7 mouse cellular contexts compared by ENCODE assay signal in genomic region chr4:32249748-32250332, GRCm38 (mm10). TPM values are rescaled to one million over a fixed set of nuclear protein-coding genes. Genes with fewer than 3 reads are reported as not detected.
A peak's percentile ranks its signal among the peaks of the same experiment; 100 is the strongest.
DNase-seq lines count a peak whose midpoint lies in the region; ATAC-seq lines count a peak whose summit lies in the region.

No protein-coding gene starts in this region.

- 63% methylated on average over 15 of the region's 15 CpGs for WGBS in heart, embryonic 13.5 days
- 60% methylated on average over 15 of the region's 15 CpGs for WGBS in kidney, embryonic 16.5 days

- peak overlapping the region; percentile 54 for H3K4me3 ChIP-seq in brown adipose tissue, adult 24 weeks (ENCODE audit: insufficient read depth, low read depth, low read length)
- H3K4me3 ChIP-seq in heart, embryonic 13.5 days: peak overlapping the region; percentile 40
- peak overlapping the region; percentile 32 for H3K4me3 ChIP-seq in kidney, embryonic 16.5 days (ENCODE audit: low read length)

- H3K9ac ChIP-seq in heart, embryonic 13.5 days: peak overlapping the region; percentile 75
- H3K9ac ChIP-seq in kidney, embryonic 16.5 days (replicated peaks; ENCODE audit: low read length): peak overlapping the region; percentile 55

- peak; percentile 34; the same call in 1 of the 2 replicates for ATAC-seq in heart, embryonic 13.5 days (ENCODE audit: extremely low read depth, insufficient number of reproducible peaks, low FRiP score, low TSS enrichment)
- peak; percentile 62 for ATAC-seq in kidney, embryonic 16.5 days (ENCODE audit: low FRiP score, low TSS enrichment)

- DNase-seq in right cerebral cortex, postnatal 14 days: peak; percentile 28
- DNase-seq in right cerebral cortex, adult 2 months (ENCODE audit: low spot score in 2 of 2): no peak
- peak; percentile 42 to 49 for DNase-seq in lung, postnatal 4 days
- DNase-seq in splenic B cell, adult 2 months (ENCODE audit: low read depth, low spot score): peak; percentile 61

- H3K36me3 ChIP-seq in heart, embryonic 13.5 days: no peaks in the 10 kb centered on the region
- H3K36me3 ChIP-seq in kidney, embryonic 16.5 days (ENCODE audit: insufficient read depth, low read length): no peaks in the 10 kb centered on the region
- H3K36me3 ChIP-seq in splenic B cell, adult 2 months (ENCODE audit: control insufficient read depth, insufficient read depth, low read length, poor library complexity, severe bottlenecking): no peaks in the 10 kb centered on the region

- no peaks in the 10 kb centered on the region for H3K9me3 ChIP-seq in heart, embryonic 13.5 days
- no peaks in the 10 kb centered on the region for H3K9me3 ChIP-seq in kidney, embryonic 16.5 days (ENCODE audit: low read length)

- H3K27ac ChIP-seq in brown adipose tissue, adult 24 weeks (replicated peaks; ENCODE audit: low read depth, low read length): peak overlapping the region; percentile 48
- H3K27ac ChIP-seq in heart, embryonic 13.5 days (replicated peaks): peak overlapping the region; percentile 95
- peak overlapping the region; percentile 77 for H3K27ac ChIP-seq in kidney, embryonic 16.5 days (ENCODE audit: low read length)

- no peaks in the 10 kb centered on the region for H3K27me3 ChIP-seq in heart, embryonic 13.5 days (replicated peaks)
- H3K27me3 ChIP-seq in kidney, embryonic 16.5 days (ENCODE audit: insufficient read depth, low read length): no peaks in the 10 kb centered on the region
- no peaks in the 10 kb centered on the region for H3K27me3 ChIP-seq in splenic B cell, adult 2 months (ENCODE audit: control insufficient read depth, insufficient read depth, low read length, poor library complexity, severe bottlenecking)

- peak overlapping the region; percentile 70 for H3K4me2 ChIP-seq in heart, embryonic 13.5 days
- H3K4me2 ChIP-seq in kidney, embryonic 16.5 days (replicated peaks; ENCODE audit: low read depth, low read length): peak overlapping the region; percentile 52

- peaks cover 9% of the 10 kb centered on the region for H3K4me1 ChIP-seq in brown adipose tissue, adult 24 weeks (ENCODE audit: control insufficient read depth, insufficient read depth, insufficient read length, low read length)
- H3K4me1 ChIP-seq in heart, embryonic 13.5 days: peaks cover 83% of the 10 kb centered on the region
- peaks cover 42% of the 10 kb centered on the region for H3K4me1 ChIP-seq in kidney, embryonic 16.5 days (ENCODE audit: insufficient read depth, low read length)

RNA-seq across cellular contexts. Expression of gene Bach2, which starts 11.2 kb away (rescaled TPM):
- polyA plus RNA-seq in brown adipose tissue, adult 24 weeks (2012; ENCODE audit: insufficient read depth, insufficient read length, missing spikeins): 0.21 and 1.2 TPM in 2 replicates
- 7.0 and 7.1 TPM in 2 replicates for polyA plus RNA-seq in heart, embryonic 13.5 days (2015; fragmentation: Nextera tagmentation; extraction: Ambion mirVana)
- 7.9 and 9.8 TPM in 2 replicates for polyA plus RNA-seq in kidney, embryonic 16.5 days (2015; fragmentation: Nextera tagmentation; extraction: Ambion mirVana)

Comparison
In these comparisons a context has a peak if more than half of its experiments do, and no peak if none do; other contexts are left out.
1. DNase-seq: peak in right cerebral cortex, postnatal 14 days (single experiment), lung, postnatal 4 days (2 of 2) and splenic B cell, adult 2 months (single experiment); none in right cerebral cortex, adult 2 months (0 of 2).
2. Peak in every context shown above with its lines, with median percentiles within 50 percentile points of each other: H3K27ac ChIP-seq and H3K4me3 ChIP-seq.